12 mouse cellular contexts compared by ENCODE assay signal in genomic region chr8:77478913-77479273, GRCm38 (mm10). TPM values are rescaled to one million over a fixed set of nuclear protein-coding genes. Genes with fewer than 3 reads are reported as not detected.
DNase-seq lines count a peak whose midpoint lies in the region; ATAC-seq and TF ChIP-seq lines count a peak whose summit lies in the region.
"Had no signal": no experiment of that assay in that cellular context is flagged by ENCODE, and none has a peak within 500 bp of the region (broad histone marks: within the 10 kb centered on the region; RNA-seq: fewer than 3 reads in every experiment).

No protein-coding gene starts in this region.

- no peaks in the 10 kb centered on the region for H3K9me3 ChIP-seq in kidney, embryonic 16.5 days (ENCODE audit: low read length)
- H3K9me3 ChIP-seq in lung, embryonic 14.5 days (ENCODE audit: low read depth, low read length), result no peaks in the 10 kb centered on the region
- H3K9me3 ChIP-seq in neural tube, embryonic 15.5 days (replicated peaks), result no peaks in the 10 kb centered on the region
- H3K9me3 ChIP-seq: hindbrain, embryonic 15.5 days; limb, embryonic 12.5 days; neural tube, embryonic 12.5 days had no signal

- TF ChIP-seq CTCF in lung, embryonic 14.5 days (IDR thresholded peaks at IDR 0.05; ENCODE audit: low read depth), result no peak

- H3K4me1 ChIP-seq in kidney, embryonic 16.5 days (ENCODE audit: insufficient read depth, low read length), result peaks cover 31% of the 10 kb centered on the region
- peaks cover 11% of the 10 kb centered on the region for H3K4me1 ChIP-seq in lung, embryonic 14.5 days (ENCODE audit: insufficient read depth)
- H3K4me1 ChIP-seq in neural tube, embryonic 15.5 days, result no peaks in the 10 kb centered on the region
- H3K4me1 ChIP-seq: hindbrain, embryonic 15.5 days; neural tube, embryonic 12.5 days had no signal

- H3K27me3 ChIP-seq in kidney, embryonic 16.5 days (ENCODE audit: insufficient read depth, low read length), result no peaks in the 10 kb centered on the region
- no peaks in the 10 kb centered on the region for H3K27me3 ChIP-seq in lung, embryonic 14.5 days (ENCODE audit: insufficient read depth, low read length)
- no peaks in the 10 kb centered on the region for H3K27me3 ChIP-seq in neural tube, embryonic 15.5 days (replicated peaks)
- H3K27me3 ChIP-seq: hindbrain, embryonic 15.5 days; limb, embryonic 12.5 days; neural tube, embryonic 12.5 days had no signal

- peak; percentile 51 for DNase-seq in urinary bladder, adult 2 months (ENCODE audit: low spot score)
- DNase-seq in urinary bladder, postnatal 10 days (ENCODE audit: low spot score), result no peak
- peak; percentile 51 for DNase-seq in lung, embryonic 14.5 days
- no peak for DNase-seq in spleen, postnatal 14 days (ENCODE audit: low spot score in 2 of 2)
- no peak for DNase-seq in right cerebral cortex, adult 2 months (ENCODE audit: low spot score in 2 of 2)
- DNase-seq in right cerebral cortex, adult 18-20 months, result no peak

- ATAC-seq in kidney, embryonic 16.5 days (ENCODE audit: low FRiP score, low TSS enrichment), result peak; percentile 69
- ATAC-seq in lung, embryonic 14.5 days (ENCODE audit: insufficient read depth), result peak; percentile 42; the same call in 1 of the 2 replicates
- ATAC-seq in neural tube, embryonic 15.5 days (ENCODE audit: low FRiP score), result no peak

- no peak overlapping the region for H3K27ac ChIP-seq in kidney, embryonic 16.5 days (ENCODE audit: low read length)
- no peak overlapping the region; the same call in 1 of the 2 replicates for H3K27ac ChIP-seq in lung, embryonic 14.5 days (ENCODE audit: low read depth)
- no peak overlapping the region for H3K27ac ChIP-seq in neural tube, embryonic 15.5 days (replicated peaks)
- H3K27ac ChIP-seq: hindbrain, embryonic 15.5 days; limb, embryonic 12.5 days; neural tube, embryonic 12.5 days had no signal

- H3K4me2 ChIP-seq in kidney, embryonic 16.5 days (replicated peaks; ENCODE audit: low read depth, low read length), result no peak overlapping the region
- no peak overlapping the region for H3K4me2 ChIP-seq in lung, embryonic 14.5 days
- H3K4me2 ChIP-seq in neural tube, embryonic 15.5 days, result no peak overlapping the region
- H3K4me2 ChIP-seq: hindbrain, embryonic 15.5 days; limb, embryonic 12.5 days; neural tube, embryonic 12.5 days had no signal

- H3K9ac ChIP-seq in kidney, embryonic 16.5 days (replicated peaks; ENCODE audit: low read length), result no peak overlapping the region
- H3K9ac ChIP-seq in lung, embryonic 14.5 days, result no peak overlapping the region
- no peak overlapping the region for H3K9ac ChIP-seq in neural tube, embryonic 15.5 days (replicated peaks)
- H3K9ac ChIP-seq: hindbrain, embryonic 15.5 days; limb, embryonic 12.5 days; neural tube, embryonic 12.5 days had no signal

- no peaks in the 10 kb centered on the region for H3K36me3 ChIP-seq in kidney, embryonic 16.5 days (ENCODE audit: insufficient read depth, low read length)
- no peaks in the 10 kb centered on the region for H3K36me3 ChIP-seq in lung, embryonic 14.5 days (ENCODE audit: insufficient read depth)
- no peaks in the 10 kb centered on the region for H3K36me3 ChIP-seq in neural tube, embryonic 15.5 days
- H3K36me3 ChIP-seq: hindbrain, embryonic 15.5 days; limb, embryonic 12.5 days; neural tube, embryonic 12.5 days had no signal

- no peak overlapping the region for H3K4me3 ChIP-seq in kidney, embryonic 16.5 days (ENCODE audit: low read length)
- H3K4me3 ChIP-seq in lung, embryonic 14.5 days (ENCODE audit: low read depth, low read length), result no peak overlapping the region
- H3K4me3 ChIP-seq in neural tube, embryonic 15.5 days (replicated peaks), result no peak overlapping the region
- H3K4me3 ChIP-seq: erythroblast, embryonic 14.5 days; hindbrain, embryonic 15.5 days; limb, embryonic 12.5 days; neural tube, embryonic 12.5 days had no signal

- WGBS in kidney, embryonic 16.5 days, result 37% methylated on average over 2 of the region's 2 CpGs
- WGBS in lung, embryonic 14.5 days, result 50% methylated on average over 2 of the region's 2 CpGs
- WGBS in neural tube, embryonic 15.5 days, result 49% methylated on average over 2 of the region's 2 CpGs

RNA-seq across cellular contexts. Expression of gene Arhgap10, which starts 38.9 kb away (rescaled TPM):
- polyA plus RNA-seq in urinary bladder, adult 2 months (2012; rRNA removed), result 43.8 and 46.6 TPM in 2 replicates
- polyA plus RNA-seq in kidney, embryonic 16.5 days (2015; fragmentation: Nextera tagmentation; extraction: Ambion mirVana), result 31.7 and 36.0 TPM in 2 replicates
- polyA plus RNA-seq in lung, embryonic 14.5 days (2014; fragmentation: Nextera tagmentation; extraction: Ambion mirVana), result 23.2 and 23.5 TPM in 2 replicates
- 5.7 and 11.4 TPM in 2 replicates for polyA plus RNA-seq in neural tube, embryonic 15.5 days (2015; fragmentation: Nextera tagmentation; extraction: Ambion mirVana)

Comparison
In these comparisons a context has a peak if more than half of its experiments do, and no peak if none do; other contexts are left out.
1. DNase-seq: peak in urinary bladder, adult 2 months (single experiment) and lung, embryonic 14.5 days (single experiment); none in urinary bladder, postnatal 10 days (single experiment), spleen, postnatal 14 days (0 of 2), right cerebral cortex, adult 2 months (0 of 2) and right cerebral cortex, adult 18-20 months (single experiment).